Mouse (Mus musculus): Measurements from ENCODE around the gene Clec4g.

DNA sequence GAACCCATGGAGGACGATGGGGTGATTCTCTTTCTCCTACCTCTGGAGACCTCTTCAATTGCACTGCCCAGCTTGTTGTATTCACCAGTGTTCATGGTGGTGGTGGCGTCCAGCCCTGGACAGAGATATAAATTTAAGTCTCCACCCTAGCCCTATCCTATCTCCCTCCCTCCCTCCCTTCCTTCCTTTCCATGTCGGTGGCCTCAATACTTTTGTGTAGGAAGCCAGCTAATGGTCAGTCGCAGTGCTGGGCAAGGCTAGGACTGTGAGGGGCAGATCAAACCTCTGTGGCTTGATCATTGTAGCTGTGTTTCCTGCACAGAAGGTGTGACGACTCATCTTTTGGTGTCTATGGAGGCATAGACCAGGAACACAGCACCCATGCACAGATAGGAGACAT is at the start of gene Clec4g:
- TF ChIP-seq POLR2A (IDR thresholded peaks at IDR 0.05; ENCODE audit: insufficient read length, low read depth) = no peak
- no peak for TF ChIP-seq TCF12 (IDR thresholded peaks at IDR 0.05; ENCODE audit: insufficient read depth, poor library complexity, severe bottlenecking)
- no peak for TF ChIP-seq USF1 (IDR thresholded peaks at IDR 0.05; ENCODE audit: low read depth)
- no peak for TF ChIP-seq MAX (IDR thresholded peaks at IDR 0.05; ENCODE audit: low read depth)
